Mouse (Mus musculus) brain, embryonic 14.5 days (tissue): ENCODE data around the gene Palm3. TPM values are rescaled to one million over a fixed set of nuclear protein-coding genes. Genes with fewer than 3 reads are reported as not detected.

ENCODE experiments used
- DNase-seq: peaks from one replicate; pipeline ENCODE4 v3.0.0-alpha.2; 2011; ENCODE audit warnings: low read depth
- CTCF ChIP-seq: fragments of 200-500 bp; IDR thresholded peaks from 2 replicates; pipeline ENCODE4 v1.5.1; 2012; ENCODE audit warnings: inconsistent platforms, mild to moderate bottlenecking, moderate library complexity, borderline replicate concordance; ENCODE audit not compliant: insufficient read depth, insufficient read length; ENCODE audit errors: extremely low read depth
- POLR2A ChIP-seq: fragments of 200-500 bp; IDR thresholded peaks from 2 replicates; pipeline ENCODE4 v1.6.1; 2012; ENCODE audit warnings: mild to moderate bottlenecking, inconsistent platforms, borderline replicate concordance; ENCODE audit not compliant: poor library complexity, insufficient read depth, insufficient read length, severe bottlenecking; ENCODE audit errors: extremely low read depth
- polyA plus RNA-seq: library from polyadenylated mRNA; depleted of rRNA; stranded (reverse); fragments of >200 nt; gene quantifications from 2 replicates; pipeline ENCODE4 v1.2.3, GENCODE M21; 2012

Gene Palm3
- polyA plus RNA-seq, 1 experiment: 3.7 TPM

DNA sequence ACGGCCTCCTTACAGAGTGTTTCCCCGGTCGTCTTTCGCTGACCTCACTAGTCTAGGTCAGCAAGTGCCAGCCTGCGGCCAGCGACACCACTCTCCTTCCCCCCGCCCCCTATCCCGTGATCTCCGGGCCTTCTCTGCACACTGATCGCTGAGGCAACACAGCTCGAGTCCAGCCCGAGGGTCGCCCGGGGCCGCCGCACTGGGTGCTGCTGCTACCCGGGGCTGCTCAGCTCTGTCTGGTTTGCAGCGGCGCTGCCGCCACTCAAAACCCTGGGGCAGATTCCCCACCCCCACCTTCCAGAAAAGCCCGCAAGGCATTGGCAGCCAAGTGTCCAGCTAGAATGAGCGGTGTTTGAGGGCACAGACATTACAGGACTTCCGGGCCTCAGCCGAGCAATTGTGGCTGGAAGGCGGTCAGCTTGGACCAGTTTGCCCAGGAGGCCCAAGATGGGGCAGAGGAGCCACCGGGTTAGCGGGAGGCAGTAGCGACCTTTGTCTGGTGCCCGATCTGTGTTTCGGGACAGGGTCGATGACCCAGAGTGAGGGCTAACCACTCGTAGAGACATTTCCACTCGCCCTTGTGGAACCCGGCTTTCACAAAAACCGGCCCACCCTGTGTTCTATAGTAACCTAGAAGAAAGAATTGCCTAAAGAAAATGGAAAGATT is 8.6 kb upstream of the Palm3 start:
- no peak for DNase-seq
- TF ChIP-seq CTCF (no peak), POLR2A (no peak)

DNA sequence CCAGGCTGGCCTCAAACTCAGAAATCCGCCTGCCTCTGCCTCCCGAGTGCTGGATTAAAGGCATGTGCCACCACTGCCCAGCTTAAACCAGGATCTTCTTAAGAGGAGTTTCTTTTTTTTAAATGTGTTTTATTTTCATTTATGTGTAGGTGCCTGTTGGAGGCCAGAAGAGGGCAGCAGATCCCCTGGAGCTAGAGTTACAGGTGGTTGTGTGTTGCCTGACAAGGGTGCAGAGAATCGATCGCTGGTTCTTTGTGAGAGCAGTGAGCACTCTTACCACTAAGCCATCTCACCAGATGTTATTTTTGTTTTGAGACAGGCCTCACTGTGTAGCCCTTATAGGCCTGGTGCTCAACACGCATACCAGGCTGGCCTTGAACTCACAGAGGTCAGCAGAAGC is 5.4 kb upstream of the Palm3 start:
- no peak for TF ChIP-seq POLR2A
- no peak for TF ChIP-seq CTCF
- DNase-seq: no peak

DNA sequence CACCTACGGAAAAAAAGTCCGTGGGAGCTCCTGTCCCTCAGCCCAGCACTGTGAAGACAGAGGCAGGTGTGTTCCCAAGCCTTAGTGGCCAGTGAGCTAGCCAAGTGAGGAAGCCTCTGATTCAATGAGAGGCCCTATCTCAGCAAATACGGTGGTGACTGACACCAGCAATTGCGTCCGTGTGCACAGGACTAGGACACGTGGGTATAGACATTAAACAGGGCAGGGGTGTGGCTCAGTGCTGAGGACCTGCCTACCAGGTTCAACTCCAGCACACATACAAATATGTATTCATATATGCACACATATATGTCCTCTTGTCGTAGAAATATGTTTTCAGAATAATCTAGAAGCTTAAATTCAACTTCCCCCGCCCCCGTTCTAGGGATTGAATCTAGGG is 1.5 kb upstream of the Palm3 start:
- TF ChIP-seq CTCF: no peak

DNA sequence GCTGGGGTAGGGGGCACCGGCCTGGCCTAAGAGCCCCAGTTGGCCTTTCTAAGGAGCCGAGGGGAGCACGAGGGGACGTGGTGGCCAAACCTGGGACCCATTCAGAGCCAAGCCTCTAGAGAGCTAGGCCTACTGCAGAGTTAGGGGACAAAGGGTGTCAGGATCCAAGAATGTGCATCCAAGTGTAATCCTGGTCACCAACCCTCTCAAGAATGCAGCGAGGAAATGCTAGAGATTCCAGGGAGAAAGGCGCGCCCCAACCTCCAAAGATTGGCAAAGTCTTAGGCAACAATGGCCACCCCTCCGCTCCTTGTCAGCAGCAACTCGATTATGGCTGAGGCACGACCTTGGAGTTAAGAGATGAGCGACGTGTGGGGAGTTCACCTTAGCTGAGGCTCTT is 298 bp downstream of the Palm3 start:
- no peak for DNase-seq
- TF ChIP-seq CTCF (no peak), POLR2A (no peak)

More for the DNA sequence above, 1.5 kb upstream of the Palm3 start:
- no peak for DNase-seq

DNA sequence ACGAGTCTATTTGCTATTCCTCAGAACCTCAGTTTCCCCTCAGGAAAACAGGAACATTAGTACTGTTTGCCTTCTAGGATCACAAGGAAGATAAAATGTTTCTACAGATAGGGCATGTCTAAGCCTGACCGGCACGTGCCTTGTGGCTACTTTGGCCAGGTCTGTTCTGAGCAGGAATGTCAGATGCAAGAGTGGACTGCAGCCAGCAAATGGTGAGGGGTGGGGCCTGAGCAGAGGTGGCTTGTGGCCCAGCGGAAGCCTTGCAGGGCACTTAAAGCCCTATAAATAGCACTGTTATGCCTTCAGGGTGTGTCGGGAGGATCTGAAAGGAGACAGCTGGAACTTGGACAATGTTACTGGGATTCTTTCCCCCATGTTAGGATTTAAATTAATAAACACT is 1.8 kb downstream of the Palm3 start:
- DNase-seq: no peak
- TF ChIP-seq POLR2A (no peak), CTCF (no peak)

DNA sequence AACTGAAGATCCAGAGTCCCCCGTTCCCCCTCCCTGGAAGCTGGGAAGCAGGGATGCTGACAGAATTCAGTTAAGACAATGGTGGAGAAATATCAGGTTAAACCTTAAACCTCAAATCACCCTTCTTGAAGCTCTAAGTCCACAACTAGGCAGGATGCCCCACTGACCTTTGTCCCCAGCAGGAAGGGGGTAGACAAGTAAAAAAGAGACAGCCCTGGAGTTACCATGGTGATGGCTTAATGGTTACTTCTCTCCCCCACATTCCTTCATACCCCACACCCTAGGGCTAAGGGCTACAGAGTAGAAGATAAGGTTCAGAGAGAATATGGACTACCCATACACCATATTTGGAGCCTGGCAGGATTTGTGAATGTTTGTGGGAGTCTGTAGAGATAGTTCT is 2.4 kb downstream of the Palm3 start:
- DNase-seq: no peak

DNA sequence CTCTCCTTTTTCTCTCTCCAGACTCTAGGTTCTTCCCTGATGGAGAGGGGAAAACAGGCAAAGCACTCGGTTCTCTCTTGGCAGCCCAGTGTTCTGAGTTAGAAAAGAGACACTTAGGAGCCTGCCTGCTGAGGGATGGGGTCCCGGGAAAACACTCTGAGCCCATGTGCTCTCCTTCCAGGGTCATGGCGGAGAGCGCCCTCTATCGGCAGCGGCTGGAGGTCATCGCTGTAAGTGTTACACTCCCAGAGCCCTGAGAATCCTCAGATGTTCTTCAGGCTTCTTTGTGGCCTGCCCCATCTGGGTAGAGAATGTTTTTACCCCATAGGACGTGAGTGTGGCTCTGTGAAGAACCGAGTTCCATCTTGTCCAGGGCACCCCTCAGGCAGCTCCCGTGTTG is 2.9 kb downstream of the Palm3 start:
- no peak for TF ChIP-seq POLR2A
- TF ChIP-seq CTCF: peak; percentile 78
- no peak for DNase-seq

More for the DNA sequence above, 2.4 kb downstream of the Palm3 start:
- TF ChIP-seq CTCF (no peak), POLR2A (no peak)

DNA sequence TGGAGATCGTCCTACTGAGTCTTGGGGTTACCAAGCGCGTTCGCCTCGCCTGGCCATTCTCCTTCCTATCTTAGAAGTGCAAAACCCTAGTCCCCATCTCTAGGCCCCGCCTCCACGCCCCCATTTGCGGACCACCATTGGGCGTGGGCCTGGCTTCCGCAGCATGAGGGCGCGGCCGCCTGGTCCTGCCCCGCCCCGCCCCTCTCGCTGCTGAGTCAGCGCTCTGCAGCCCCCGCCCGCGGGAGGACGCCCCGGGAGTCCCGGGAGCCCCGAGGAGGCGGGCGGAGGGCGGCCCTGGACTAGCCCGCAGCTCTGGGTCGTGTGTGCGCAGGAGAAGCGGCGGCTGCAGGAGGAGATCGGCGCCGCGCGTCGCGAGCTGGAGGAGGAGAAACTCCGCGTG is 4.6 kb downstream of the Palm3 start:
- no peak for TF ChIP-seq CTCF
- no peak for TF ChIP-seq POLR2A
- DNase-seq: peak; percentile 84

DNA sequence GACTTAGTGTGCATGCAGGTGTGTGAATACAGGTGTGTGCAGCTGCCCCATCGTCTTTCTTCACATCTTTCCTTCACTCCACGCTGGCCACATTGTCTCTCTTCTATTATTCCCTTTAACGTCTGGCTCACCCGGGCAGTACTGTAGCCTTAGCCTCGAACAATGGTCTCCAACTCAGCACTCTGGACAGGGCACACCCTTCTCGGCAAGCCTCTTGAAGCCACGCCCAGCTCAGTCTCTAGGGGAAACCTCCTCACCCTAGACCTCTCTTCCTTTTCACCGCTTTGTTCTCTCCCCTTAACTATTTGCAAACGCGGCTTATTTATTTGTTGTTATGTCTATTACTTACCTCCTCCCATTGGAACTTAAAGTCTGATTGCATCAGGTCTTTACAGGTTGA is 6.2 kb downstream of the Palm3 start:
- TF ChIP-seq POLR2A: no peak
- TF ChIP-seq CTCF: no peak
- no peak for DNase-seq

DNA sequence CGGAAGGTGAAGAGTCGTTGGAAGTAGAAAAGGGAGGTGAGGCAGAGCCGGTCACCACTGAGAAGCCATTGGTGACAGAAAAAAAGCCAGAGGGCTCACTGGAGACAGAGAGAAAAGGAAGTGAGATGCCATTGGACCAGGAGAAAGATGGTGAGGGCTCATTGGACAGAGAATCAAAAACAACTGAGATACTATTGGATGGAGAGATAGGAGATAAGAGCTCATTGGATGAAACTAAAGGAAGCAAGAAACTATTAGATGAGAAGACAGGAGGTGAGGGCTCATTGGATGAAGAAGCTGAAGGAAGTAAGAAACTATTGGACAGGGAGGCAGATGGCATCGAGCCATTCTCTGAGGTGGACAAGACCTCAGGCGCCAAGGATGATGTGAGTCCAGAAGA is 8.0 kb downstream of the Palm3 start:
- TF ChIP-seq CTCF (no peak), POLR2A (no peak)
- DNase-seq: no peak

DNA sequence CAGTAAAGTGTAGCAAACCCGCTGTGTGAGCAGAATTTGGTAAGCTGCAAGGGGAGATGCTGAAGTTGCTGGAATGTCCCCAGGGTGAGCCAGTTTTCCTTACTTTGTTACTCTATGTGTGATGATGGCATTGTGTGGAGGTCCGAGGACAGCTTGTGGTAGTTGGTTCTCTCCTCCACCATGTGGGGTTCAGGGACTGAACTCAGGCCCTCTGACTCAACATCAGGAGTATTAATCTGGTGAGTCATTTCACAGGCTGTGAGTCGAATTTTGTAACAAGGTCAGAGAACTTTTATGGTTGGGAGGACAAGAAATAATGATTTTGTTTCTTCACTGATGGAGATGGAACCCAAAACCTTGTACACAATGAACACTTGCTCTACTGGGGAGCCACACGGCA is 11.5 kb downstream of the Palm3 start:
- TF ChIP-seq CTCF (no peak), POLR2A (no peak)
- no peak for DNase-seq

DNA sequence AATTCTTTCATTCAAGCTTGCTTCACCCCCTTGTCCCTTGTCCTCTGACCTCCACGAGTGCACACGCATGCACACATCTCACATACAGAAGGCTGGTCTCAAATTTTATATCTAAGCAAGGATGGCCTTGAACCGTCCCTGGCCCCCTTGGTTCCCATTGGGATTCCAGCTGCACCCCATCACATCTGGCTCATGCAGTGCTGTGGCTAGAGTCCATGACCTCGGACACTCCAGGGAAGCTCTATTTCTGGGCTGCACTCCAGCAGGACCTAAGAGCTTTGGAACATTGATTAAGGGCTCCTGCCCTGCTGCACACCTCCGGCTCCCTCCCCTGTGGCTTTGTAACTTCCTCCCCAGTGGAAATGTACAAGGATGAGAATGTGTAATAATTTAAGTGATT is 16.7 kb downstream of the Palm3 start:
- DNase-seq: no peak
- no peak for TF ChIP-seq CTCF

DNA sequence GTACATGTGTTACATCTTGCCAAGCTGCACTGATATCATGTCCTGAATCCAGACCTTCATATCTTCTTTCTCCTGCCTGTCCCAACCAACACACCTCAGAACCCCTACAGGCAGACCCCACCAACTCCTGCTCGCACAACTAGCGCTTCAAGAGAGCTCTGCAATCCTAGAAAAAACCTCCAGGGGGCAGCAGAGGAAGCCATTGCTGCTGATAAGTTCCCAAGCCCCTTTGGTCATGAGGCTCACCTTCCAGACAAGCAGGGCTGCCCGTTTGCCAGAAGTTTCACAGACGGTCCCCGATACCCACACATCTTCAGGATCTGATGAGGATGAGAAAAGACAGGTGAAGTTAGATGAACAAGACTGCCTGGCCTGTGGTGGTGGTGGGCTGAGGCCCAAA is 17.8 kb downstream of the Palm3 start:
- TF ChIP-seq POLR2A (no peak), CTCF (peak; percentile 86)
- DNase-seq: peak; percentile 90
